In the genomic region with DNA sequence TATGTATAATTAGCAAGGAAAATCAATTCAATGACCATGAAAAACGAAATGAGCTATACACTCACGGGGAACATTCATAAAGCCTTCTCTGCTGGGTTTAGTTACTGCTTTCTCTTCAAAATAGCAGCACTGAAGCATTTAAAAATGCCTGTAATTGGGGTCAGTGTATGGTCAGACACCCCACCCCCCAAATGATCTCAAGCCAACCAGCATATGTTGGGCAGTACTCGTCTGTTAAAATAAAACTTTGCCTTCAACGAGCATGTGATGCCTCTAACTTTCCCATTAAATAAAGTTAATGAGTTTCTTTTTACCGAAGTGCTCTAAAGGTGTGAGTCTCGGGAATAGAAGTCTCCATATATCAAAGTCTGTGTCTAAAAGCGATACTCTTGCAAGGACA, we compare ENCODE assay signal across 11 mouse cellular contexts. TPM values are rescaled to one million over a fixed set of nuclear protein-coding genes. Genes with fewer than 3 reads are reported as not detected.
A peak's percentile ranks its signal among the peaks of the same experiment; 100 is the strongest.
DNase-seq lines count a peak whose midpoint lies in the region; ATAC-seq lines count a peak whose summit lies in the region.
"Had no signal": no experiment of that assay in that cellular context is flagged by ENCODE, and none has a peak within 500 bp of the region (broad histone marks: within the 10 kb centered on the region; RNA-seq: fewer than 3 reads in every experiment).

TSS of gene Phyhipl (minus strand) at position 138 of the 400 bp plus-strand sequence.

- no peak within 1 kb of the TSS for H3K9ac ChIP-seq in neural tube, embryonic 11.5 days (ENCODE audit: low read length)
- no peak within 1 kb of the TSS for H3K9ac ChIP-seq in neural tube, embryonic 15.5 days (replicated peaks)
- H3K9ac ChIP-seq: lung, embryonic 14.5 days had no signal

- WGBS in neural tube, embryonic 11.5 days = 32% methylated on average over 7 of the region's 7 CpGs
- WGBS in neural tube, embryonic 15.5 days = 16% methylated on average over 7 of the region's 7 CpGs

- H3K27ac ChIP-seq in neural tube, embryonic 11.5 days (ENCODE audit: low read depth, low read length) = 0 out of 2 replicates have a peak within 1 kb of the TSS, but pooled peaks have one; percentile 11
- no peak within 1 kb of the TSS for H3K27ac ChIP-seq in neural tube, embryonic 15.5 days (replicated peaks)

- peaks cover 15% of the 10 kb centered on the region for H3K4me1 ChIP-seq in neural tube, embryonic 11.5 days (ENCODE audit: control insufficient read depth, insufficient read depth, low read length)
- peaks cover 29% of the 10 kb centered on the region for H3K4me1 ChIP-seq in neural tube, embryonic 15.5 days

- H3K4me3 ChIP-seq in neural tube, embryonic 11.5 days (ENCODE audit: low read depth, low read length) = no peak within 1 kb of the TSS
- H3K4me3 ChIP-seq in neural tube, embryonic 15.5 days (replicated peaks) = no peak within 1 kb of the TSS

- ATAC-seq in neural tube, embryonic 11.5 days (ENCODE audit: insufficient read depth, low FRiP score, low TSS enrichment) = peak; percentile 76; the same call in 1 of the 2 replicates
- no peak for ATAC-seq in neural tube, embryonic 15.5 days (ENCODE audit: low FRiP score)
- ATAC-seq in CD4-positive, CD25-positive, alpha-beta regulatory T cell, adult 4 months = no peak

- no peaks in the 10 kb centered on the region for H3K9me3 ChIP-seq in neural tube, embryonic 11.5 days (ENCODE audit: control insufficient read depth, low read length)
- no peaks in the 10 kb centered on the region for H3K9me3 ChIP-seq in neural tube, embryonic 15.5 days (replicated peaks)

- no peaks in the 10 kb centered on the region for H3K36me3 ChIP-seq in neural tube, embryonic 11.5 days (ENCODE audit: control insufficient read depth, insufficient read depth, low read length)
- no peaks in the 10 kb centered on the region for H3K36me3 ChIP-seq in neural tube, embryonic 15.5 days

- H3K27me3 ChIP-seq in neural tube, embryonic 11.5 days (ENCODE audit: control insufficient read depth, insufficient read depth, low read length) = no peaks in the 10 kb centered on the region
- no peaks in the 10 kb centered on the region for H3K27me3 ChIP-seq in neural tube, embryonic 15.5 days (replicated peaks)

- no peak within 1 kb of the TSS for H3K4me2 ChIP-seq in neural tube, embryonic 11.5 days (ENCODE audit: low read depth)
- no peak within 1 kb of the TSS for H3K4me2 ChIP-seq in neural tube, embryonic 15.5 days
- H3K4me2 ChIP-seq: lung, embryonic 14.5 days had no signal

- no peak for DNase-seq in neural tube, embryonic 11.5 days (ENCODE audit: low spot score)
- DNase-seq in neural tube, embryonic 10.5 days (ENCODE audit: extremely low spot score, low spot score) = no peak
- DNase-seq in kidney, adult 11 months = peak; percentile 82
- no peak for DNase-seq in left cerebral cortex, adult 8-10 months (ENCODE audit: low spot score in 2 of 2)
- no peak for DNase-seq in gastrocnemius, adult 18-20 months (ENCODE audit: low spot score)
- no peak for DNase-seq in lung, adult 18-20 months
- DNase-seq: cerebellum, postnatal 36 days; lung, embryonic 14.5 days had no signal

RNA-seq across cellular contexts. Expression of gene Phyhipl, which starts in this region (rescaled TPM):
- polyA plus RNA-seq in neural tube, embryonic 11.5 days (2014; fragmentation: Nextera tagmentation; extraction: Ambion mirVana) = 142 and 166 TPM in 2 replicates
- total RNA-seq in left cerebral cortex, adult 8-10 months (2022) = 100 to 1,000 TPM; 214 to 245 (median 220) TPM
- 279 and 335 TPM in 2 replicates for polyA plus RNA-seq in neural tube, embryonic 15.5 days (2015; fragmentation: Nextera tagmentation; extraction: Ambion mirVana)
- not detected for total RNA-seq in gastrocnemius, adult 18-20 months (2021)
- polyA plus RNA-seq in CD4-positive, CD25-positive, alpha-beta regulatory T cell, adult 4 months (2017; shearing (Covaris generic)) = not detected
- total RNA-seq: heart, postnatal 25 days had no signal

Comparison
In these comparisons a context has a peak if more than half of its experiments do, and no peak if none do; other contexts are left out.
1. RNA of gene Phyhipl (total RNA-seq): 214 to 245 TPM in left cerebral cortex, adult 8-10 months; not detected in gastrocnemius, adult 18-20 months; every median in the first group is over 100 times any median in the second.
2. RNA of gene Phyhipl (polyA plus RNA-seq): 279 to 335 TPM in neural tube, embryonic 15.5 days and 142 to 166 TPM in neural tube, embryonic 11.5 days; not detected in CD4-positive, CD25-positive, alpha-beta regulatory T cell, adult 4 months; every median in the first group is over 100 times any median in the second.